Mouse (Mus musculus) lung, embryonic 16.5 days (tissue): Measurements from ENCODE around the gene Cela2a. TPM values are rescaled to one million over a fixed set of nuclear protein-coding genes. Genes with fewer than 3 reads are reported as not detected.

Source experiments
- ATAC-seq: fragments of 200-750 bp; cut with Nextera tagmentation; 2 replicates; pipeline ENCODE4 v1.8.0; 2017; ENCODE audit warnings: low read depth, mild to moderate bottlenecking, moderate library complexity
- H3K27ac ChIP-seq: fragments of 300-500 bp; sonication (generic); 2 replicates; pipeline ENCODE4 v1.5.1; 2014; ENCODE audit warnings: mild to moderate bottlenecking, control low read depth, low read length
- H3K27me3 ChIP-seq: fragments of 300-500 bp; sonication (generic); 2 replicates; pipeline ENCODE4 v1.6.1; 2014; ENCODE audit warnings: low read depth, low read length, mixed read lengths; ENCODE audit not compliant: control insufficient read depth, insufficient read depth
- H3K36me3 ChIP-seq: fragments of 300-500 bp; sonication (generic); 2 replicates; pipeline ENCODE4 v1.6.1; 2014; ENCODE audit warnings: low read length; ENCODE audit not compliant: control insufficient read depth, insufficient read depth
- H3K4me1 ChIP-seq: fragments of 300-500 bp; sonication (generic); replicated peaks from 2 replicates; pipeline ENCODE4 v1.6.1; 2014; ENCODE audit warnings: low read length, mixed read lengths; ENCODE audit not compliant: control insufficient read depth, insufficient read depth
- H3K4me2 ChIP-seq: fragments of 300-500 bp; sonication (generic); 2 replicates; pipeline ENCODE4 v1.6.1; 2014; ENCODE audit warnings: low read depth, low read length, control low read depth
- H3K4me3 ChIP-seq: fragments of 300-500 bp; sonication (generic); 2 replicates; pipeline ENCODE4 v1.5.1; 2014; ENCODE audit warnings: mild to moderate bottlenecking, low read length, control low read depth
- H3K9ac ChIP-seq: fragments of 300-500 bp; sonication (generic); 2 replicates; pipeline ENCODE4 v1.6.1; 2014; ENCODE audit warnings: low read length, control low read depth
- H3K9me3 ChIP-seq: fragments of 300-500 bp; sonication (generic); 2 replicates; pipeline ENCODE4 v1.6.1; 2016; ENCODE audit warnings: low read length; ENCODE audit not compliant: control insufficient read depth
- WGBS: fragments of 180-500 bp; shearing (Covaris S2); extraction: QIAGEN DNeasy Blood & Tissue Kit; methylation state at CpG from one replicate; pipeline ENCODE4 v1.1.7; 2014; 5-methylcytosine and 5-hydroxymethylcytosine counted together
- polyA plus RNA-seq: library from polyadenylated mRNA; unstranded; fragments of >200 nt; fragmentation: Nextera tagmentation; extraction: Ambion mirVana; gene quantifications from 2 replicates; pipeline ENCODE4 v1.2.1, GENCODE M21; 2015

Cela2a gene
- polyA plus RNA-seq, 1 experiment from 2014 or later = not detected

DNA sequence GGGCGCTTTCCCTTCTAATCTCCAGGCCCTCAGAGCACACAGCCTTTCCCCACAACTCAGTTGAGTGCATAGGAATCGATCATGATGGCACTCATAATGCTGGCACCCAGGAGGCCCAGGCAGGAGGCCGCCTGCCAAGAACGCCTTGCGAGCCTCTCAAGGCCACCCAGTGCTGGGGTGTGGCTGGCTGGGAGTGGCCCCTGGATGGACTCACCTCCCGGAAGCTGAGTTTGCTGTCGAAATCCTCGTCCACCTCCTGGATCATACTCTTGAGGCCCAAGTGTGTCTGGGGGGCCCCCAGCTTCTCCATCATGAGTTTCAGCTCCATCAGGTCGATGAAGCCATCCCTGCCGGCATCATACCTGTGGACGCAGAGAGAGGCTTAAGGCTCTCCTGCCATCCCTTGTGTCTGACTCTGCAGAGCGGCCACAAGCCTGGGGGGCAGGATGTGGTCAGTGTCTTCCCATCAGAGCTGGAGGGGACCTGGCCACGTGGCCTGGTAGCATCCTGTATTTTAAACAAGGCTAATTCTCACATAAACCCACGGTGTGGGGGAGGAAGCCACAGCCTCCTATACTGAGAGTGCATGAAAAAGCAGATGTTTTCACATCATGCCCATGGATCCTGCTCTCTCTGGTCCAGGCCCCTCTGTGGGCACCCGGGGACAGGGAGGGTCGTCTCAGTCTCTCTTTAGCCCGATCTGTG is 35.8 kb upstream of the Cela2a start:
- H3K9ac ChIP-seq = no peak overlapping the region
- no peak overlapping the region for H3K4me3 ChIP-seq
- ATAC-seq = no peak
- H3K27me3 ChIP-seq = no peaks in the 10 kb centered on the region
- H3K36me3 ChIP-seq = peaks cover 18% of the 10 kb centered on the region
- H3K4me1 ChIP-seq = peaks cover 13% of the 10 kb centered on the region
- H3K9me3 ChIP-seq = no peaks in the 10 kb centered on the region
- no peak overlapping the region for H3K27ac ChIP-seq
- no peak overlapping the region for H3K4me2 ChIP-seq
- 78% methylated on average over 17 of the region's 17 CpGs for WGBS

DNA sequence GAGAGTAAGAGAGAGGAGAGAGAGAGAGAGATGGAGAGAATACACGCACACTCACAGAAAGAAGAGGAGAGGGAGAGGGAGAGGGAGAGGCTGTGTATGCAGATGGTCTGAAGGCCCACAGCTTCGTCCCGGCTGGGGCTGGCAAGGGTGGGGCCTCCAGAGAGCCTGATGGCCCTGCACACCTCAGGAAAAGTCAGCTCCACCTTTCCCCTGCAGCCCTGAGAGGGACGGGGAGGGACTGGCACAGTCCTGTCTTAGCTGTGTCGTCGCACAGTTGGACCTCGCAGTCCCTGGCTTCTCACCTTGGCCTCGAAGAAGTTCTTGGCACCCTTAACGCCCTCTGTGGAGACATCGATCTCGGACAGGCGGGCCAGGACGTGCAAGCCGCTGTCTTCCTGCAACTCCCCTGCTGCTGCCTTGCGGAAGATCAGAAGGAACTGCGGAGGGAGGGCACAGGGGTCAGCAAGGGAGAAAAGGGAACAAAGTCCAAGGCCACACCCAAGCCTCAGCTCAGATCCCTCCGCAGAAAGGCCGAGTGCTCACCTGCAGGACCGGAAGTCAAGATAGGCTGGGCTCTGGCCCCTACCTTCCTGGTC is 34.4 kb upstream of the Cela2a start:
- Histone ChIP-seq H3K36me3 (peaks cover 18% of the 10 kb centered on the region), H3K27me3 (no peaks in the 10 kb centered on the region), H3K4me2 (no peak overlapping the region), H3K4me3 (no peak overlapping the region), H3K9me3 (no peaks in the 10 kb centered on the region), H3K9ac (no peak overlapping the region), H3K4me1 (peaks cover 6% of the 10 kb centered on the region), H3K27ac (no peak overlapping the region)
- WGBS = 72% methylated on average over 19 of the region's 19 CpGs
- ATAC-seq = no peak

DNA sequence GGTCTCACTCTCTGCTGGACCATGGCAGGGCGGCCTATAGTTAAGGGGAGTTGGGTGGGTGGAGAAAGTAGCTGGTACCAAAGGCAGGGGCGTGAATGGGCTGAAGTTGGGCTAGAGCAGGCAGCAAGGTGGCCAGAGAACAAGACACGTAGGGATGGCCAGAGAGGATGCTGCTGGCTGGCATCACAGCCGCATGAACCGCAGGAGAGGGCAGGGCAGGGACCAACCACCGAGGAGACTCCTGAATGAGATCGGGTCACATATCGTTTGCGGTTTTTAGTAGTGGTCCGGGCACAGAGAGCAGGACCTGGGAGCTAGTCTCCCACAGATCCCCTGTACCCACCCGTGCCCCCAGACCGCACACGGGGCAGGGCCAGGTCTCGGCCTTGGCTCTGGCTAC is 33.4 kb upstream of the Cela2a start:
- H3K9me3 ChIP-seq = no peaks in the 10 kb centered on the region

DNA sequence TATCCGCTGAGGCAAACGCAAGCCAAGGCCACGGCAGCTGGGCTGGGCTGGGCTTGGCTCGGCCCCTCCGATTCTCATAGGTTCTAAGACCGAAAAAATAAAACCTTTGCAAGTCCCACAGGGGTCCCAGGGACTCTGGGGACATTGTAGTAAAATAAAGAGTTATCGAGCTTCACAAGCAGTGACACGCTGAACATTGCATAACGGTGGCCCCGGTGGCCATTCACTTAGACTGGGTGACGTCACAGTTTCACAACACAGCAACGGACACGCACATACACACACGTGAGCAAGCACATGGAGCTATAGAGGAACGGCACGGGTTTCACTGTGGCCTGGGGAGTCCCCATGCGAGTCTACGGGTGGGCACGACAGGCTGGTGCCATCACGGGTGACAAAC is 32.5 kb upstream of the Cela2a start:
- WGBS = 75% methylated on average over 20 of the region's 20 CpGs
- ATAC-seq = no peak

More for the DNA sequence above, 33.4 kb upstream of the Cela2a start:
- Histone ChIP-seq H3K4me1 (peaks cover 6% of the 10 kb centered on the region), H3K27me3 (no peaks in the 10 kb centered on the region), H3K4me2 (no peak overlapping the region), H3K4me3 (no peak overlapping the region), H3K27ac (no peak overlapping the region), H3K9ac (no peak overlapping the region), H3K36me3 (peaks cover 18% of the 10 kb centered on the region)
- ATAC-seq = no peak
- WGBS = 89% methylated on average over 14 of the region's 14 CpGs

DNA sequence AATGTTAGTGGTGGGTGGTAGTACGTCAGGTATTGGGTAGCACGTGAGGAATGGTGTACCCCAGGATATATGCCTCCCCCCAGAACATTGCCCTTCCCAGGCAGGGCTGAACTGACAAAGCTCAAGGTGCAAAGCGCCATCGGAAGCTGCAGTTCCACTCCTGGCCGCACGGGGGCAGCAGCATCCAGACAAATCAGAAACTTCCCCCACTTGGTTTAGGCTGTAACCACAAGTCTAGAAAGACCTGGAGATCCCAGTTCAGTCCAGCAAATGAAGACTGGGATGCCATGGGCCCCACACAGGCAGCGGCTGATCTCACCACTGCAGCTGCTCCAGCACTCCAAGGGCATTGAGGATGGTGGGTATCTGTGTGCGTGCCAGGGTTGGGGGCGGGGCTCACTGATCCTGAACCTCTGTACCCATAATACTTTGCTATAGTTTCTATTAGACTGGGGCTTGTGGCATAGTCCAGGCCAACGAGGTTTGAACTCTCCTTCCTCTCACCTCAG is 31.5 kb upstream of the Cela2a start:
- ATAC-seq = peak; percentile 79
- Histone ChIP-seq H3K27ac (no peak overlapping the region; the same call in 1 of the 2 replicates), H3K4me2 (no peak overlapping the region), H3K27me3 (no peaks in the 10 kb centered on the region), H3K9ac (no peak overlapping the region), H3K4me1 (peaks cover 6% of the 10 kb centered on the region), H3K9me3 (no peaks in the 10 kb centered on the region), H3K4me3 (no peak overlapping the region), H3K36me3 (peaks cover 18% of the 10 kb centered on the region)
- 15% methylated on average over 10 of the region's 10 CpGs for WGBS

More for the DNA sequence above, 32.5 kb upstream of the Cela2a start:
- Histone ChIP-seq H3K27me3 (no peaks in the 10 kb centered on the region), H3K4me2 (no peak overlapping the region), H3K9me3 (no peaks in the 10 kb centered on the region), H3K4me3 (no peak overlapping the region), H3K4me1 (peaks cover 6% of the 10 kb centered on the region), H3K36me3 (peaks cover 18% of the 10 kb centered on the region), H3K9ac (no peak overlapping the region), H3K27ac (peak overlapping the region; percentile 25; the same call in 1 of the 2 replicates)

DNA sequence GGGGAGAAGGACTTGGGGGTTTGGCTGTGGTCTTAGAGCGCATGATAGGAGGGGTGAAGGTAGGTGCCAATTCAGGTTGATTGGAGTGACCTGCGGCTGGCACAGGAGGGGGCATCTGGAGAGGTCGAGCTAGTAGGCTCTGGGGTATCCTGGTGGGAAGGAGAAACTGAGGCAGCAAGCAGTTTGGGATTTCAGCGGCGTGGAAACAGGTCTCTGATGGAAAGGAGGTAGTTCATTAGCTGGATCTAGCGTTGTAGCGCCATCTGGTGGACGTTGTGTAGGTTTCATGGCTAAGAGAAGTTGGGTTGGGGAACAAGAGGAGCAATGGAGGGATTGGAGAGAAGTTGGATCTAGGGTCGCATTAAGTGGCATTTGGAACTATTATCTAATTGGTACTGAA is 27.5 kb upstream of the Cela2a start:
- H3K4me2 ChIP-seq = no peak overlapping the region
- no peak overlapping the region for H3K4me3 ChIP-seq
- H3K9ac ChIP-seq = no peak overlapping the region
- peaks cover 6% of the 10 kb centered on the region for H3K4me1 ChIP-seq
- H3K9me3 ChIP-seq = no peaks in the 10 kb centered on the region
- H3K27me3 ChIP-seq = no peaks in the 10 kb centered on the region
- H3K36me3 ChIP-seq = no peaks in the 10 kb centered on the region
- no peak overlapping the region for H3K27ac ChIP-seq
- ATAC-seq = no peak
- 76% methylated on average over 9 of the region's 9 CpGs for WGBS

DNA sequence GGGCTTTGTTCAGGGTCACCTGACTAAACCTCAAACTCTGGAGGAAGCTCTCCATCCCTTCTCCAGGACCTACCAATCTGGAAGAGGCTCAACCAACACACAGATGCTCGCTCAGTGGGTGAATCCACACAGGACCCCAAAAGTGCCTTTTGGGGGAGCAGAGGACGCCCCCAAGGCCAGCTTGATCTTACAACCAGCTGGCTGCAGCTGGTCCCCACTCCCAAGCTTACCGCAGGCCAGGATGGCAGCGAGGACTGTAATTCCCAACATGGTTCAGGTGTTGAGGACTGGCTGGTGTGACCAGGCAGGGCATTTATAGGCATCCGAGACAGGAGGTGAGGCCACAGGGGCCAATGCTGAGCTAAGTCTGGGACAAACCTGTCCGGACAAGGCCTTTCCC is 20.0 kb upstream of the Cela2a start, which contains the start of gene Ctrc:
Ctrc (minus strand) TSS at position 361 of the 400 bp plus-strand sequence.
- no peaks in the 10 kb centered on the region for H3K36me3 ChIP-seq
- no peak within 1 kb of the TSS for H3K27ac ChIP-seq
- H3K27me3 ChIP-seq = no peaks in the 10 kb centered on the region
- no peak for ATAC-seq
- H3K4me1 ChIP-seq = no peaks in the 10 kb centered on the region
- no peak within 1 kb of the TSS for H3K4me3 ChIP-seq
- WGBS = 79% methylated on average over 6 of the region's 6 CpGs
- H3K4me2 ChIP-seq = no peak within 1 kb of the TSS
- H3K9me3 ChIP-seq = no peaks in the 10 kb centered on the region
- H3K9ac ChIP-seq = no peak within 1 kb of the TSS

DNA sequence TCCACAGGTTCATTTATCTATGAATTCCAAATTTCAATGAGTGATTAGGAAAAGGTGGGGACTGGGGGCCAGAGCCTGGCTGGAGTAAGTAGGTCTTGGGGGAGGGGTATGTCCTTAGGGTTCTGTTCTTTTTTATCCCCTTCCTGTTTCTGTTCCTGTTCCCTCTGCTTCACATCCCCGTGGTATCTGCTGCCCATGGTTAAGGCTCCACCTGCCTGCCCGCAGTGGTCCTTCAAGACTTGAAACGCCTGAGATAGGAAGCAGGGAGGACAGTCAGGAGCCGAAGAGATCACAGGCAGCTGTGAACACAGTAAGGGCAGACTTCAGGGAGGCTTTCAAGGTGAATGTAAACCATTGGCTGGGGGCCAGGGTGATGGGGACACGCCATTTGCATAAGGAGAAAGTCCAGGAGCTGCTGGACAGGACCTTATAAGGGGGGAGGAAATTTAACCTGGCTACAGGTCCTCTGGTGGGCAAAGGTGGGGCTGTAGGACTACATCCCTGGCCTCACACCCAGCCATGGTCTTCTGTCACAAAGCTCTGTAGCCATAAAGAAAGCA is 8.7 kb upstream of the Cela2a start:
- no peaks in the 10 kb centered on the region for H3K4me1 ChIP-seq
- no peak overlapping the region for H3K4me3 ChIP-seq
- no peak overlapping the region for H3K27ac ChIP-seq
- H3K36me3 ChIP-seq = no peaks in the 10 kb centered on the region
- H3K9me3 ChIP-seq = no peaks in the 10 kb centered on the region
- 33% methylated on average over 5 of the region's 5 CpGs for WGBS
- H3K4me2 ChIP-seq = no peak overlapping the region
- H3K9ac ChIP-seq = no peak overlapping the region
- ATAC-seq = no peak
- H3K27me3 ChIP-seq = no peaks in the 10 kb centered on the region

DNA sequence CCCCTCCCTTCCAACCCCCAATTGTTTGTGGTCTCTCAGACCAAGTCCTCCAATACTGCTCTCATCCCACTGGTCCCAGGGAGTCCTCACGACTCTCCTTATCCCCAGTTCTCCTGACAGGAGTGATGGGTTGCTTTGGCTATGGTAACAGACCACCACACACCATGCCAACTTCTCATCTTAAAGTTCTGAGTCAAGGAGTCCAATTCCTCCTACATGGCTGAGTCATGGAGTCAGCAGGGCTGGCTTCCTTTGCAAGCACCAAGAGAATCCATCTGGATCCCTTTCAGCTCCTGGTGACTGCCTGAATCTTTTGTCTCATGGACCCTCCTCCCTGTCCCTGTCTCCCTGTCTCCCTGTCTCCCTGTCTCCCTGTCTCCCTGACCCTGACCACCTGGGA is 8.0 kb upstream of the Cela2a start:
- 30% methylated on average over 1 of the region's 1 CpGs for WGBS
- H3K9me3 ChIP-seq = no peaks in the 10 kb centered on the region
- ATAC-seq = no peak
- H3K36me3 ChIP-seq = no peaks in the 10 kb centered on the region
- H3K9ac ChIP-seq = no peak overlapping the region
- no peaks in the 10 kb centered on the region for H3K27me3 ChIP-seq
- H3K4me3 ChIP-seq = no peak overlapping the region
- no peak overlapping the region for H3K4me2 ChIP-seq
- H3K27ac ChIP-seq = no peak overlapping the region
- no peaks in the 10 kb centered on the region for H3K4me1 ChIP-seq
